Mouse (Mus musculus): ENCODE measurements around the gene Arhgef3.

DNA sequence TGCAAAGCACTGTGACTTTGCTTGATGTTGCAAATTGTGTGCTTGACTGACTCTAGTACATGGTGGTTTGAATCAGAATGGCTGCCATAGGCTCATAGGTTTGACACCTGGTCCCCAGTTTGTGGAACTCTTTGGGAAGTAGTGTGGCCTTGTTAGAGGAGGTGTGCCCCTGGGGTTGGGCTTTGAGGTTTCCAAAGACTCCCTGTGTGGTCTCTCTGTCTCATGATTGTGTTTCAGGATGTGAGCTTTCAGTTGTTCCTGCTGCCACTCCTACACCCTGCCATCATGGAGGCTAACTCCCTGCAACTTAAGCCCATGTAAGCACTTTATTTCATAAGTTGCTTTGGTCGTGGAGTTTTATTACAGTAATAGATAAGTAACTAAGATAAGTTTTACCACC is 16.0 kb downstream of the Arhgef3 start:
- no peak for TF ChIP-seq POLR2A (IDR thresholded peaks at IDR 0.05; ENCODE audit: insufficient read depth, low read depth, low read length)
- no peak for TF ChIP-seq CTCF (IDR thresholded peaks at IDR 0.05)

Data from heart, adult 2 months (tissue).